Mouse (Mus musculus) ES-CJ7 (cell line): Measurements from ENCODE around the gene Lelp1.

ENCODE experiments used
- DNase-seq: peaks from one replicate; pipeline ENCODE4 v3.0.0; 2011; ENCODE audit warnings: low read depth, low spot score

Lelp1 gene

GRCm38 (mm10) chr3:92142644-92143043 lies at the start of gene Lelp1:
Gene Lelp1, minus strand, starts transcription at chr3:92142744.
- DNase-seq, result no peak

- no peak for DNase-seq
These were observed 34.3 kb upstream of the Lelp1 start for GRCm38 (mm10) chr3:92176880-92177279.

GRCm38 (mm10) chr3:92169847-92170246 lies 27.3 kb upstream of the Lelp1 start:
- DNase-seq, result no peak

- DNase-seq, result peak; percentile 57
These were observed 10.8 kb upstream of the Lelp1 start for GRCm38 (mm10) chr3:92153322-92153721.

- peak; percentile 73 for DNase-seq
These were observed 8.2 kb upstream of the Lelp1 start for GRCm38 (mm10) chr3:92150631-92151277.

- DNase-seq, result no peak
These were observed 5.4 kb upstream of the Lelp1 start for GRCm38 (mm10) chr3:92147913-92148312.

GRCm38 (mm10) chr3:92147420-92147819 lies 4.9 kb upstream of the Lelp1 start:
- peak; percentile 34 for DNase-seq

- no peak for DNase-seq
These were observed 18.7 kb downstream of the Lelp1 start, which contains the start of gene Prr9 for GRCm38 (mm10) chr3:92123847-92124246. Gene Prr9, minus strand, starts transcription at chr3:92123947.

- no peak for DNase-seq
These were observed 21.6 kb downstream of the Lelp1 start for GRCm38 (mm10) chr3:92120902-92121301.

- peak; percentile 69 for DNase-seq
These were observed 24.6 kb downstream of the Lelp1 start for GRCm38 (mm10) chr3:92117930-92118329.

GRCm38 (mm10) chr3:92111526-92111925 lies 31.0 kb downstream of the Lelp1 start:
- no peak for DNase-seq

GRCm38 (mm10) chr3:92110790-92111189 lies 31.8 kb downstream of the Lelp1 start:
- no peak for DNase-seq

- peak; percentile 63 for DNase-seq
These were observed 36.0 kb downstream of the Lelp1 start for GRCm38 (mm10) chr3:92106582-92106981.
